16 mouse cellular contexts compared by ENCODE assay signal in genomic region chr1:163517966-163518365, GRCm38 (mm10).
"Had no signal": no experiment of that assay in that cellular context is flagged by ENCODE, and none has a peak within 500 bp of the region (broad histone marks: within the 10 kb centered on the region; RNA-seq: fewer than 3 reads in every experiment).

No protein-coding gene starts in this region.

- H3K4me2 ChIP-seq: limb, embryonic 12.5 days; limb, embryonic 15.5 days; liver, embryonic 11.5 days; lung, embryonic 15.5 days; midbrain, embryonic 13.5 days had no signal

- ATAC-seq: liver, postnatal 0 days; midbrain, embryonic 13.5 days; midbrain, embryonic 16.5 days had no signal

- DNase-seq: kidney, adult 18-20 months; kidney, adult 9 months; kidney, postnatal 14 days; kidney, postnatal 4 days; left cerebral cortex, postnatal 4 days; liver, postnatal 0 days; thymus, postnatal 25 days had no signal

- H3K9ac ChIP-seq: limb, embryonic 12.5 days; limb, embryonic 15.5 days; liver, embryonic 14.5 days; liver, postnatal 0 days; lung, embryonic 15.5 days; midbrain, embryonic 13.5 days had no signal

- H3K4me3 ChIP-seq: limb, embryonic 12.5 days; limb, embryonic 15.5 days; lung, embryonic 15.5 days; megakaryocyte, embryonic 14.5 days; midbrain, embryonic 10.5 days; midbrain, embryonic 13.5 days had no signal

- H3K9me3 ChIP-seq: limb, embryonic 12.5 days; limb, embryonic 15.5 days; lung, embryonic 15.5 days; midbrain, embryonic 10.5 days; midbrain, embryonic 13.5 days had no signal

- H3K4me1 ChIP-seq: limb, embryonic 12.5 days; limb, embryonic 15.5 days; lung, embryonic 15.5 days; megakaryocyte, embryonic 14.5 days; midbrain, embryonic 10.5 days; midbrain, embryonic 13.5 days had no signal

- H3K27me3 ChIP-seq: limb, embryonic 12.5 days; limb, embryonic 15.5 days; lung, embryonic 15.5 days; megakaryocyte, embryonic 14.5 days; midbrain, embryonic 13.5 days had no signal

- H3K27ac ChIP-seq: limb, embryonic 12.5 days; limb, embryonic 15.5 days; liver, embryonic 14.5 days; lung, embryonic 15.5 days; midbrain, embryonic 10.5 days; midbrain, embryonic 13.5 days had no signal

- H3K36me3 ChIP-seq: limb, embryonic 12.5 days; limb, embryonic 15.5 days; lung, embryonic 15.5 days; midbrain, embryonic 10.5 days; midbrain, embryonic 13.5 days had no signal
